Mouse (Mus musculus) retina, postnatal 7 days (tissue): ENCODE results near the gene Kremen1.

Source experiments
- DNase-seq: peaks from one replicate; pipeline ENCODE4 v3.0.0-alpha.2; 2012; ENCODE audit warnings: low read depth, low spot score

Kremen1 gene

DNA sequence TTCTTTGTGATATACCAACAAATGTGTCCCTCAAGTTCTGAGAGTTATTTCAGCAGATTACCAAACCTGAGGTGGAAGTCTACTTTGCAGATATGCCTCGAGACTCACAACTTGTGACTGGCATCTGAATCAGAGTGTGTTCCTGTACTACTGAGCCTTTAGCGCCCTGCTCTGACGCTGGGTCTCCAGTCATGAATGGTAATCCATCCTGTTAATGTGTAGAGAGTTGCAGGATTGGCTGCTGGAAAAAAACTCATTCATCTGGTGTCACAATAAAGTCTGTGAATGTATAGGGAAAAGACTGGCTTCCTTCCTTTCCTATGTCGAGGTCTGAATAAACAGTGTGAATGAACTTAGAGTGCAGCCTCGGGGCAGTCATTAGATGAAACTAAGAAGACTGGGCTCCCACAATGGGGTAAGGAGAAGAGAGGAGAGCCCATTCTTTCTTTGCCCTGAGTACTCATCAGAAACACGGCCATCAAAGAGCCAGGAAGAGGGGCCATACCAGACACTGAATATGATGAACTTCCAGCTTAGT lies 41.4 kb downstream of the Kremen1 start:
- no peak for DNase-seq

DNA sequence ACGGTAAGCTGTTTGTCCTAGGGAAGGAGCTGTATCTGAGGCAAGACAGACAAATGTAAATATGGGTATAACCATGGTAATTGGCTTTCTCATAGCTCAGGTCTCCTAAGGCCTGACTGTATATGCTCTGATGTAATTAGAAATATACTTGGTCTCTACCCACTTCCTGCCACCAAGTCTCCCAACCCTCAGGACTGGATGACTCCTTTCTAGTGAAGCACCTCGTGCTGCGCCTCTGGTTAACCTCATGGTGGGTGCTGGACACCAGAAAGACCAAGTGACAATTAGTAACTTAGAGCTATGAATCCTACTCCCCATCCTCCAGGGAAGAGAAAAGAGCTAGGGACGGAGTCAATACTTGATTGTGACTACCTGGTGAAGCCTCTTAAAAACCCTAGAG lies 42.0 kb downstream of the Kremen1 start:
- DNase-seq: no peak

GRCm38 (mm10) chr11:5215401-5216187 lies 45.8 kb downstream of the Kremen1 start:
- DNase-seq: no peak

DNA sequence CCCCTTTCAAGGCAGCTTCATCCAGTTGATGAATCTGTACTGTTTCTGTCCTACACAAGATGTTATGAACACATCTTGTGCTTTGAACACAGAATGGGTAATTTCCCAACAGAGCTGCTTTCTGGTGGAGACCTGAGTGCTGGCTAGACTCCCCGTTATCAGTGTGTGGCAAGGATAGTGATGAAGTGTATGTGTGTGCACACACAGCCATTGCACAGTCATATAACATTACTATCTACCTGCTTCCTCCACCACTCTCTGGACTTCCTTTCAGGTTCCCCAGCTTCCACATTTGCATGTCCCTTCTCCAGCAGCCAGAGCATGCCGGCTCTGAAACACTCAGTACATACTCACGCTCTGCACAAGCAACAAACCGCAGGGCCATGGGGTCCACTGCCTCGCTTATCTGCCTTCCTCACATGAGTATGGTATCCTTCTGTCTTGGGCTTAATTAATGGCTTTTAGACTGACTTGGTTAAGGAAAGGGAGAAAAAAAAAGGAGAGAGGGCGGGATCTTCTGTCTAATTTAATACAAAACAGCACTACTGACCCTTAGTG lies 46.8 kb downstream of the Kremen1 start:
- no peak for DNase-seq

- DNase-seq: no peak
Observed at GRCm38 (mm10) chr11:5203054-5203453, 58.3 kb downstream of the Kremen1 start.

- DNase-seq: no peak
Observed at GRCm38 (mm10) chr11:5201799-5202680, 59.3 kb downstream of the Kremen1 start.

DNA sequence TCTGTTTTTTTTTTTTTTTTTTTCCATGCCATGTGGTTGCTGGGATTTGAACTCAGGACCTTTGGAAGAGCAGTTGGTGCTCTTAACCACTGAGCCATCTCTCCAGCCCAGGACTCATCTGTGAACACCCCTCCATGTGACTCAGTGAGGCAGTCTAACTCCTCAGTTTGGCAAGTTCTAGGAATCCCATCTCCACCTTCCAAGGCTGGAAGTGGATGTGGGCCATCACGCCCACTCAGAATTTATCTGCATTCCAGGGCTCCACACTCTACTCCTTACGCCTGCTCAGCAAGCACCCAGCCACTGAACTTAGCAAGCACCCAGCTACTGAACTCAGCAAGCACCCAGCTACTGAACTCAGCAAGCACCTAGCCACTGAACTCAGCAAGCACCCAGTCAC lies 61.5 kb downstream of the Kremen1 start:
- no peak for DNase-seq

DNA sequence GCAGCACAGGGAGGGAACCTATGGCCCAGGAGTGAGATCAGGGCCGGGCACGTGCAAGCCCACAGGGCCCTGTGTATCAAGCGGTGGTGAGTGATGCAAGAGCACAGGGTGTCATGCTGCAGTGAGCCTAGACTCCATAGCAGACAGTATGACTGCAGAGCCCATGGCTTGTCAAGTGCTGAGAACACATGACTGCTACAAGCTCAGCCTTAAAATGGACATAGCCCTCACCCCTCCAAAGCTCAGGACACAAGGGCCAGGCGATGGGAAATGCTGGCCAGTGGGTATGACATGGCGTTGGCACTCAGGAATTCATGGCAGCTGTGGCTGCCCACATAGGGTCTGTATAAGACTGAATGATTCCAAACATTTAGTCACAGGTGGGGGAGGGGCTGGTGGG lies 64.3 kb downstream of the Kremen1 start:
- no peak for DNase-seq

- no peak for DNase-seq
Observed at GRCm38 (mm10) chr11:5196583-5196982, 64.8 kb downstream of the Kremen1 start.

- no peak for DNase-seq
Observed at GRCm38 (mm10) chr11:5193576-5193881, 67.8 kb downstream of the Kremen1 start.

DNA sequence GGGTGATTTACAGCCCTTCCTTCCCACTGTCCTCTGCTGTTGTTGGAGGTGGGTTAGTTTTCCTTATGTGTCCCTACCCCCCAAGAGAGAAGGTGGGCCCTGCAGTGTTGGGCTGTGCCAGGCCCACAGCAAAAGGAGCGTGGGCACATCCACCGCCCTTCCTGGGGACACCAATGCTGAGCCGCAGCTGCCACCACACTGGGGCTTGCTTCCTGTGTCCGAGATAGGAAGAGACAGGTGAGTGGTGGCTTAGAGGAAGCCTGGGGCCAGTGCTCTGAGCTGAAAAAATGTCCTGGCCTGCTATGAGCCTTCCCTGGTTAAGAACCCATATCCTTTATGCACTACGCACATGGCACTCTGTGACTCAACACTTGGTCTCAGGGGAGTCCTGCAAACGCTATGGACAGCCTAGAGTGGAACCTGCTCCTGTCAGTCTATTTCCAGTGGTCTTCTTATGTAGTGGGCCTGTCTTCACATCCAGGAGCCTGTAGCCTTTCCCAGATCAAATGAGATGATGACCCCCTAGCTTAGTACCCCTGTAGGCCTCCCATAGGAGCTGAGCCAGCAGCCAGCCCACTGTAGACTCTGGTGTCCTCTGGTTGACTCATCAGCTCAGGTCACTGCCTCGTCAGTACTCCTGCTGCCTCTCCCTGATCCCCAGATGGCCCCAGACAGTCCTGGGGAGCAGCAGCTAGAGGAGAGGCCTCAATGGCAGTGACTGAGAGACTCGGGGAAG lies 68.3 kb downstream of the Kremen1 start:
- no peak for DNase-seq

- no peak for DNase-seq
Observed at GRCm38 (mm10) chr11:5192084-5192516, 69.3 kb downstream of the Kremen1 start.

GRCm38 (mm10) chr11:5189239-5189933 lies 72.0 kb downstream of the Kremen1 start:
- no peak for DNase-seq

GRCm38 (mm10) chr11:5188170-5188569 lies 73.2 kb downstream of the Kremen1 start:
- no peak for DNase-seq

- no peak for DNase-seq
Observed at GRCm38 (mm10) chr11:5184832-5185231, 76.5 kb downstream of the Kremen1 start.

- DNase-seq: no peak
Observed at GRCm38 (mm10) chr11:5184250-5184649, 77.1 kb downstream of the Kremen1 start.

GRCm38 (mm10) chr11:5182870-5183269 lies 78.5 kb downstream of the Kremen1 start:
- DNase-seq: no peak

GRCm38 (mm10) chr11:5181850-5182404 lies 79.4 kb downstream of the Kremen1 start:
- peak; percentile 69 for DNase-seq

DNA sequence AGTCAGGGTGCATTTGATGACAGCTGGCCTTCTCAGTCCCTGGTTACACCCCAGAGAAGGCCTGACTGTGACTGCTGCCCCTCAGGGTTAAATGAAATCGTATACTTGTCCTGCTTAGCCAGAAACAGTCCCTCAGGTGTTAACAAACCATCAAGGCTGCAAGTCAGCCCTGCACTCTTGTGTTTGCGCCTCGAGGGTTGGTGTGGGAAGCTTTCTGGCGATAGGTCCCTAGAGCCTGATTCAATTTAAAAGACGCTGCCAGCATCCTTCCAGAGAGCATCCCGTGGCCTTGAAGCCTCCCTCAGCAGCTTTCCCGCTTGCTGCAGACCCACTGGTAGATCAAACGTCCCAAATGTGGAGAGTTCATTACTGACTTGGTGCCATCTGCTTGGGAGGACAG lies 82.0 kb downstream of the Kremen1 start:
- DNase-seq: no peak

DNA sequence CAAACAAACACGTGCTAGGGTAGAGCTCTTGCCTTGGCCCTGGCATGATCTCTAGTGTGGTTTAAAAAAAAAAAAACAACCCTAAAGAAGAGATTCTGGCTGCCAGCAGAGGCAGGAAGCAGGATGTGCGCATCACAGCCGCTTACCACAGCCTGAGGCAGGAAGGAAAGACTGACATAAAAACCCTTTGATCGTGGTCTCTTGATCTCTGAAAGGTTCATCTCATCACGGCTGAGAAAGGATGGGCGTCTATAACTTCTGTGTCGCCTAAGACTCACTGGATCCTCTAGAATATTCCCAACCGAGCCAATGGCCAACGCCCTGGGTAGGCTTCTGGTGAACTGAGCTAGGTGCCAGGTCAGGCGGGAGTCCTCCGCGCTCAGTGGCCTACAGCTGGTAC lies 84.2 kb downstream of the Kremen1 start:
- no peak for DNase-seq

DNA sequence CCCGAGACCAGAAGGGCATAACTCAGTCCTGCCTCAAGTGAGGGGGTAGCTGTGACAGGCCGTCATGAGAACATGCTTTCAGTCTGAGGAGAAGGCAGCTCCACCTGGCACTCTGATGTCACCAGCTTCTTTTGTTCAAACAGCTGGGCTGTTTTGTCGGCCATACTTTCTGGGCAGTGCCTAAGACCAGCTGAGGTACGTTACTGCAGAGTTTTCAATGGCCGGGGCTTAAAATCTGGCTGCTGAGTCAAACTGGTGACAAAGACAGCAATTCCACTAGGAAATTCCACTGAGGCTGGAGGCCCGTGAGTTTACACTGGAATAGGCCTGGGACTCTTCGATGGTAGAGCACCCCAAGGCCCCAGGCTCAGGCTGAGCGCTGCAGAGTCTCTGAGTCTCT lies 84.7 kb downstream of the Kremen1 start:
- DNase-seq: no peak
